Mouse (Mus musculus) ES-E14 (cell line): ENCODE data around the gene Hoxd11.

Experiments used
- CHD2 ChIP-seq: IDR thresholded peaks from 2 replicates; pipeline ENCODE4 v1.6.1; 2014; ENCODE audit warnings: mild to moderate bottlenecking, low read depth, low read length, inconsistent platforms
- HCFC1 ChIP-seq: IDR thresholded peaks from 2 replicates; pipeline ENCODE4 v1.6.1; 2012; ENCODE audit warnings: low read length, inconsistent platforms, borderline replicate concordance; ENCODE audit not compliant: insufficient read depth
- MAFK ChIP-seq: IDR thresholded peaks from 2 replicates; pipeline ENCODE4 v1.6.1; 2014; ENCODE audit warnings: mild to moderate bottlenecking, low read depth, low read length, inconsistent platforms; ENCODE audit not compliant: insufficient read depth
- ZNF384 ChIP-seq: IDR thresholded peaks from 2 replicates; pipeline ENCODE4 v1.6.1; 2012; ENCODE audit warnings: low read depth, low read length, inconsistent platforms

DNA sequence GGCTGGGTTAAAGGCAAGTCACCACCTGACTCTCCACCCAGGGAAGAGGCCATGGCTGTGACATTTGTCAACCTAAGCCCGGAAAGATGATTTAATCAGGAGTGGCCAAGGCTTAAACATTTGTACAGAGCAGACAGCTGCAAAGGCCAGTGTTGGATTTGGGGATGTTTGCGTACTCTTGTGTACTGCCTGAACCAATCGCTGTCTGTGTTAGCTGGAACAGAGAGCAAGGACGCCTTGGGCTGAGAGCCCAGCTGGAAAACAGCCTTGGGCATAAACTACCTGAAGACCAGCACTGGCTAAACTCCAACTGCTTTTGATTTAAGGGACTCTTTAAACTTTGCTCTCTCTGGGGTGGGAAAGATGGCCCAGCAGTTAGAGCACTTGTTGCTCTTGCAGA is 29.3 kb downstream of the Hoxd11 start:
- TF ChIP-seq MAFK (no peak), ZNF384 (no peak), HCFC1 (no peak), CHD2 (no peak)
